Mouse (Mus musculus) heart, postnatal 0 days (tissue): ENCODE results near the gene Slc37a1.

ENCODE experiments used
- CTCF ChIP-seq: IDR thresholded peaks from 2 replicates; pipeline ENCODE4 v1.5.1; 2016; ENCODE audit warnings: antibody characterized with exemption, control low read depth, low read depth
- EP300 ChIP-seq: IDR thresholded peaks from 2 replicates; pipeline ENCODE4 v1.6.1; 2016; ENCODE audit warnings: antibody characterized with exemption, low read depth

DNA sequence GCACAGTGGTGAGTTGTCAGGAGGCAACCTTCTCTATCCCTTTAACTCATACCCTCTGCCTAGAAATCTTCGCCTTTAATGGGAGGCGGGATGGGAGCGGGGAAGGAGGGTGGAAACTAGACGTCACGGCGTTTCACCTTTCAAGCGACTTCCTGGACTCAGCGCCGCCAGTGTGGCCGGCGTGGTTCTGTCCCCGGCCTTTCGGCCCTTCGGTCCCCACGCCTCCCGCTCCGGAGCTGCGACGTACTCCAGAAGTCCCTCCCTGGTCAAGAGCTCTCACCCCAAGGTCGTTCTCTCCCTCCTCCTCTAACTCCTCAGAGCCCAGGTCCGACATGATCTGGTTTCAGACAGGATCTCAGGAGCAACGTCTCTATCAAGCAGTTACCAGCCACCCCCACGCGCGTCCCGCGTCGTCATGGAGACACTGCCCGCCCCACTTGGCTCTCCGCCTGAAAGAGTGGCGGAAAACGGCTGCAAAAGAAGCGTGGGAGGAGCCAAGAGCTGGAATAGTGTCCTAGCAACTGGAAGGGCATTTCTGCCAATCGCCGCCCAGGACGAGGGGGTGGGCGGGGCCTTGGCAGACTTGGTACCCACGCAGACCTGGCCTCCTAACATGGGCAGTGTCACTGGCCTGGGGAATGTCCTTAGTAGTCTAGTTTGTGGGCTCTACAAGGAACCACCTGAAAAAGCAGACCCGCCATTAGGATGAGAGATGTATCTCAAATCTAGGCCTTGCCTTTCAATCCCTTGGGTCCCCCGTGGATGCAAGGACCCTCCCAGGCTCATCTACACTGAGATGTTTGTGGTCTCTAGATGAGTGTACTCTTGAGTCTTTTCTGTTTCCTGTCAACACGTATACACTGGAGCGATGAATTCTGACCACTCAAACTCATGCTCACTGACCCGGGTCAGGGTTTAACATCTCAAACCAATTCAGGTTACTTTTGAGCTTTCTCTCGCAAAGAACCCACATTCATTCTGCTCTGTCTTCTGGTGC is 9.4 kb upstream of the Slc37a1 start, which contains the start of gene Rsph1:
- TF ChIP-seq EP300: no peak
- no peak for TF ChIP-seq CTCF
